Mouse (Mus musculus): ENCODE data around the gene Akna. TPM values are rescaled to one million over a fixed set of nuclear protein-coding genes. Genes with fewer than 3 reads are reported as not detected.

Akna gene
- total and polyA plus RNA-seq, 2 experiments: 1.0 to 1.6 TPM

- H3K27me3 ChIP-seq (ENCODE audit: control insufficient read depth, insufficient read depth, low read length): no peaks in the 10 kb centered on the region
- no peaks in the 10 kb centered on the region for H3K4me1 ChIP-seq (ENCODE audit: control insufficient read depth, insufficient read depth, low read length)
- no peak overlapping the region for H3K9ac ChIP-seq (ENCODE audit: low read depth, low read length)
- H3K27ac ChIP-seq (replicated peaks; ENCODE audit: insufficient read depth, low read depth, low read length): no peak overlapping the region
- TF ChIP-seq POLR2A (IDR thresholded peaks at IDR 0.05; ENCODE audit: extremely low read depth, insufficient read depth, low read length): no peak
- peak; percentile 84 for TF ChIP-seq CTCF (IDR thresholded peaks at IDR 0.05; ENCODE audit: low read depth, low read length)
- DNase-seq (ENCODE audit: extremely low read depth, low read depth, low spot score): peak; percentile 38
- no peaks in the 10 kb centered on the region for H3K79me2 ChIP-seq (ENCODE audit: control insufficient read depth, insufficient read depth, low read length)
- H3K36me3 ChIP-seq (ENCODE audit: control insufficient read depth, insufficient read depth, low read length): no peaks in the 10 kb centered on the region
- H3K4me3 ChIP-seq (ENCODE audit: insufficient read depth, low read depth, low read length): no peak overlapping the region
- WGBS: 25% methylated on average over 9 of the region's 9 CpGs
These were observed 14.3 kb upstream of the Akna start for GRCm38 (mm10) chr4:63417318-63417957.

DNA sequence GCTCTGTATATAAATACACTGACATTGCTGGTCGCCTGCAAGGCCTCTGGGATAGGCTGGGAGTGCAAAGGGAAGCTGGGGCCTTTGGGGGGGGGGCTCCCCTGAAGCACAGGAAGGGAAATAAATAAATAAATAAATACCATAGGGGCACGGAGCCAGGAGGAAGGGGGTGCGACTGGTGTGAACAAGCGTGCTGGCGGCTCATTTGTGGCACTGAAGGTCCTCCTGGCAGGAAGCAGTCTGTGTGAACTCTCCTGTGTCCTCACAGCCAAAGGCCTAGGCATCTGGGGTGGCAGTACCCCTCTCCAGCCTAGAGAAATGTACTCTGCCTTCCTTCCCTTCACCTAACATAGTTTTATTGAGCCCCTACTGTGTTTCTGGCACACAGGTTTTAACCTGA lies 11.8 kb upstream of the Akna start:
- no peak for TF ChIP-seq POLR2A (IDR thresholded peaks at IDR 0.05; ENCODE audit: extremely low read depth, insufficient read depth, low read length)
- no peak for TF ChIP-seq CTCF (IDR thresholded peaks at IDR 0.05; ENCODE audit: low read depth, low read length)
- no peaks in the 10 kb centered on the region for H3K4me1 ChIP-seq (ENCODE audit: control insufficient read depth, insufficient read depth, low read length)
- no peaks in the 10 kb centered on the region for H3K79me2 ChIP-seq (ENCODE audit: control insufficient read depth, insufficient read depth, low read length)
- no peaks in the 10 kb centered on the region for H3K27me3 ChIP-seq (ENCODE audit: control insufficient read depth, insufficient read depth, low read length)
- no peak overlapping the region for H3K4me3 ChIP-seq (ENCODE audit: insufficient read depth, low read depth, low read length)
- 65% methylated on average over 5 of the region's 5 CpGs for WGBS
- no peak for DNase-seq (ENCODE audit: extremely low read depth, low read depth, low spot score)
- H3K9ac ChIP-seq (ENCODE audit: low read depth, low read length): no peak overlapping the region
- H3K36me3 ChIP-seq (ENCODE audit: control insufficient read depth, insufficient read depth, low read length): no peaks in the 10 kb centered on the region
- no peak overlapping the region for H3K27ac ChIP-seq (replicated peaks; ENCODE audit: insufficient read depth, low read depth, low read length)

GRCm38 (mm10) chr4:63411222-63411621 lies 8.1 kb upstream of the Akna start:
- no peak for TF ChIP-seq POLR2A (IDR thresholded peaks at IDR 0.05; ENCODE audit: extremely low read depth, insufficient read depth, low read length)
- no peak for TF ChIP-seq CTCF (IDR thresholded peaks at IDR 0.05; ENCODE audit: low read depth, low read length)
- Histone ChIP-seq H3K36me3 (ENCODE audit: control insufficient read depth, insufficient read depth, low read length) (no peaks in the 10 kb centered on the region), H3K79me2 (ENCODE audit: control insufficient read depth, insufficient read depth, low read length) (no peaks in the 10 kb centered on the region), H3K27ac (replicated peaks; ENCODE audit: insufficient read depth, low read depth, low read length) (no peak overlapping the region), H3K4me1 (ENCODE audit: control insufficient read depth, insufficient read depth, low read length) (no peaks in the 10 kb centered on the region), H3K4me3 (ENCODE audit: insufficient read depth, low read depth, low read length) (no peak overlapping the region), H3K9ac (ENCODE audit: low read depth, low read length) (no peak overlapping the region), H3K27me3 (ENCODE audit: control insufficient read depth, insufficient read depth, low read length) (no peaks in the 10 kb centered on the region)
- no peak for DNase-seq (ENCODE audit: extremely low read depth, low read depth, low spot score)
- WGBS: 73% methylated on average over 5 of the region's 5 CpGs

GRCm38 (mm10) chr4:63410583-63410934 lies 7.4 kb upstream of the Akna start:
- Histone ChIP-seq H3K9ac (ENCODE audit: low read depth, low read length) (peak overlapping the region; percentile 18; the same call in 1 of the 2 replicates), H3K4me3 (ENCODE audit: insufficient read depth, low read depth, low read length) (peak overlapping the region; percentile 68), H3K79me2 (ENCODE audit: control insufficient read depth, insufficient read depth, low read length) (no peaks in the 10 kb centered on the region), H3K36me3 (ENCODE audit: control insufficient read depth, insufficient read depth, low read length) (no peaks in the 10 kb centered on the region), H3K4me1 (ENCODE audit: control insufficient read depth, insufficient read depth, low read length) (no peaks in the 10 kb centered on the region), H3K27ac (replicated peaks; ENCODE audit: insufficient read depth, low read depth, low read length) (no peak overlapping the region), H3K27me3 (ENCODE audit: control insufficient read depth, insufficient read depth, low read length) (no peaks in the 10 kb centered on the region)
- WGBS: 2% methylated on average over 19 of the region's 19 CpGs
- peak; percentile 56 for DNase-seq (ENCODE audit: extremely low read depth, low read depth, low spot score)
- TF ChIP-seq POLR2A (IDR thresholded peaks at IDR 0.05; ENCODE audit: extremely low read depth, insufficient read depth, low read length): no peak
- no peak for TF ChIP-seq CTCF (IDR thresholded peaks at IDR 0.05; ENCODE audit: low read depth, low read length)

GRCm38 (mm10) chr4:63409908-63410582 lies 6.9 kb upstream of the Akna start:
- DNase-seq (ENCODE audit: extremely low read depth, low read depth, low spot score): no peak
- 2% methylated on average over 39 of the region's 39 CpGs for WGBS
- Histone ChIP-seq H3K4me3 (ENCODE audit: insufficient read depth, low read depth, low read length) (peak overlapping the region; percentile 68), H3K9ac (ENCODE audit: low read depth, low read length) (peak overlapping the region; percentile 18), H3K36me3 (ENCODE audit: control insufficient read depth, insufficient read depth, low read length) (no peaks in the 10 kb centered on the region), H3K27me3 (ENCODE audit: control insufficient read depth, insufficient read depth, low read length) (no peaks in the 10 kb centered on the region), H3K27ac (replicated peaks; ENCODE audit: insufficient read depth, low read depth, low read length) (no peak overlapping the region), H3K4me1 (ENCODE audit: control insufficient read depth, insufficient read depth, low read length) (no peaks in the 10 kb centered on the region), H3K79me2 (ENCODE audit: control insufficient read depth, insufficient read depth, low read length) (no peaks in the 10 kb centered on the region)
- TF ChIP-seq POLR2A (IDR thresholded peaks at IDR 0.05; ENCODE audit: extremely low read depth, insufficient read depth, low read length) (no peak), CTCF (IDR thresholded peaks at IDR 0.05; ENCODE audit: low read depth, low read length) (no peak)

DNA sequence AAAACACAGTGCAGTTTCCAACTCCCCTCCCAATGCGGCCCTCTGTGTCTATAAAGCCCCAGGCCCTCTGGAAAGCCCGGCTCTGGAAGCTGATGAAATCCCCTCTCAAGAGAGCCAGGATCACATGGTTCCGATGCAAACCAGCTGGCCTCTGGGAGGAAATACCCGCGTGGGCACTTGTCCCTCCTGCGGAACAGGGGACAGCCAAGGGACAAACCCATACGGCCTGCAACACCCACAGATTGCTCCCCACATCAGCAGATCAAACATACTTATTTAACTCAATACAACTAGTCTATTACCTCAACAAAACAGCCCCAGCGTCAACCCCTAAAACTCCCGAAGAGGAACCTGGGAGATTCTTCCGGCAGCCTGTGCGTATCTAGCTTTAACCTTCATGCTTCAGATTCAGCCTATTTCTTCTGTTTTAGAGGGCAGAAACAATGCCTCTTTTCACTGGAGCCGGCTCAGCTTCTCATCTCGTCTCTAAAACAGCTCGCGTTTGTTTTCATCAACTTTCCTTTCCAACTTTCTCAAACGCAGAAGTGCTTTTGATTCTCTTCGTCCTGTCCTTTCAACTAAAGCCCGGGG lies 6.3 kb upstream of the Akna start:
- Histone ChIP-seq H3K4me3 (ENCODE audit: insufficient read depth, low read depth, low read length) (peak overlapping the region; percentile 57), H3K79me2 (ENCODE audit: control insufficient read depth, insufficient read depth, low read length) (no peaks in the 10 kb centered on the region), H3K27ac (replicated peaks; ENCODE audit: insufficient read depth, low read depth, low read length) (no peak overlapping the region), H3K9ac (ENCODE audit: low read depth, low read length) (no peak overlapping the region), H3K36me3 (ENCODE audit: control insufficient read depth, insufficient read depth, low read length) (no peaks in the 10 kb centered on the region), H3K4me1 (ENCODE audit: control insufficient read depth, insufficient read depth, low read length) (no peaks in the 10 kb centered on the region), H3K27me3 (ENCODE audit: control insufficient read depth, insufficient read depth, low read length) (no peaks in the 10 kb centered on the region)
- WGBS: 5% methylated on average over 18 of the region's 18 CpGs
- no peak for DNase-seq (ENCODE audit: extremely low read depth, low read depth, low spot score)
- TF ChIP-seq CTCF (IDR thresholded peaks at IDR 0.05; ENCODE audit: low read depth, low read length) (no peak), POLR2A (IDR thresholded peaks at IDR 0.05; ENCODE audit: extremely low read depth, insufficient read depth, low read length) (no peak)
